Mouse (Mus musculus) layer of hippocampus, postnatal 14 days (tissue): ENCODE measurements around the gene Ptpn14. TPM values are rescaled to one million over a fixed set of nuclear protein-coding genes. Genes with fewer than 3 reads are reported as not detected.
A peak's percentile ranks its signal among the peaks of the same experiment; 100 is the strongest.

Source experiments
- DNase-seq, 2 experiments: peaks; one replicate each; pipeline ENCODE4 v3.0.0; 2021 to 2022; ENCODE audit warnings: low spot score in 2 of 2, mixed read lengths in 1 of 2
- total RNA-seq, 2 experiments: library from RNA; stranded (reverse); gene quantifications; 2 replicates each; pipeline ENCODE4 v1.2.3; 2021

Gene Ptpn14
- total RNA-seq, 2 experiments from 2014 or later: 12.0 to 15.7 TPM

GRCm38 (mm10) chr1:189894191-189894590 is 166.1 kb downstream of the Ptpn14 start:
- no peak for DNase-seq

GRCm38 (mm10) chr1:189897861-189898260 is 169.8 kb downstream of the Ptpn14 start:
- no peak for DNase-seq

GRCm38 (mm10) chr1:189898708-189899107 is 170.6 kb downstream of the Ptpn14 start:
- no peak for DNase-seq

- no peak for DNase-seq
Measured at GRCm38 (mm10) chr1:189899526-189899925, 171.5 kb downstream of the Ptpn14 start.

- DNase-seq: no peak
Measured at GRCm38 (mm10) chr1:189902413-189902812, 174.3 kb downstream of the Ptpn14 start.

- no peak for DNase-seq
Measured at GRCm38 (mm10) chr1:189903169-189903568, 175.1 kb downstream of the Ptpn14 start.

- DNase-seq: no peak
Measured at GRCm38 (mm10) chr1:189910685-189911345, 182.7 kb downstream of the Ptpn14 start.

GRCm38 (mm10) chr1:189913093-189913760 is 185.2 kb downstream of the Ptpn14 start:
- DNase-seq: no peak

GRCm38 (mm10) chr1:189916422-189917125 is 188.5 kb downstream of the Ptpn14 start:
- DNase-seq: no peak

- DNase-seq: no peak
Measured at GRCm38 (mm10) chr1:189917126-189917500, 189.0 kb downstream of the Ptpn14 start.

GRCm38 (mm10) chr1:189919756-189920155 is 191.7 kb downstream of the Ptpn14 start:
- DNase-seq: no peak

GRCm38 (mm10) chr1:189920701-189921567 is 192.9 kb downstream of the Ptpn14 start:
- no peak for DNase-seq

- DNase-seq: no peak
Measured at GRCm38 (mm10) chr1:189921568-189921817, 193.4 kb downstream of the Ptpn14 start.

GRCm38 (mm10) chr1:189921818-189922592 is 193.9 kb downstream of the Ptpn14 start, which contains the start of gene Smyd2:
TSS of gene Smyd2 (minus strand) at chr1:189922363.
- DNase-seq: peak; percentile 43 to 54

- DNase-seq: no peak
Measured at GRCm38 (mm10) chr1:189922721-189923120, 194.7 kb downstream of the Ptpn14 start.

GRCm38 (mm10) chr1:189923157-189923556 is 195.1 kb downstream of the Ptpn14 start:
- no peak for DNase-seq

- DNase-seq: no peak
Measured at GRCm38 (mm10) chr1:189923871-189924568, 196.0 kb downstream of the Ptpn14 start.

- no peak for DNase-seq
Measured at GRCm38 (mm10) chr1:189926279-189926678, 198.2 kb downstream of the Ptpn14 start.
